Mouse (Mus musculus): ENCODE data around the gene Nfic.
A peak's percentile ranks its signal among the peaks of the same experiment; 100 is the strongest.

The Nfic gene

GRCm38 (mm10) chr10:81485479-81486018 lies 30.1 kb upstream of the Nfic start:
- no peak for DNase-seq (ENCODE audit: low read depth)

- DNase-seq (ENCODE audit: low read depth): no peak
These were observed 29.6 kb upstream of the Nfic start for GRCm38 (mm10) chr10:81485060-81485449.

GRCm38 (mm10) chr10:81484441-81485059 lies 29.1 kb upstream of the Nfic start:
- DNase-seq (ENCODE audit: low read depth): no peak

GRCm38 (mm10) chr10:81483983-81484382 lies 28.5 kb upstream of the Nfic start:
- DNase-seq (ENCODE audit: low read depth): no peak

GRCm38 (mm10) chr10:81482533-81482889 lies 27.1 kb upstream of the Nfic start, which contains the start of gene Celf5:
Gene Celf5 (minus strand): TSS chr10:81482709.
- DNase-seq (ENCODE audit: low read depth): no peak

- no peak for DNase-seq (ENCODE audit: low read depth)
These were observed 26.4 kb upstream of the Nfic start for GRCm38 (mm10) chr10:81481605-81482532.

GRCm38 (mm10) chr10:81474461-81474860 lies 19.0 kb upstream of the Nfic start:
- no peak for DNase-seq (ENCODE audit: low read depth)

GRCm38 (mm10) chr10:81473003-81473451 lies 17.6 kb upstream of the Nfic start:
- no peak for DNase-seq (ENCODE audit: low read depth)

GRCm38 (mm10) chr10:81472403-81473002 lies 17.1 kb upstream of the Nfic start:
- no peak for DNase-seq (ENCODE audit: low read depth)

GRCm38 (mm10) chr10:81470454-81470853 lies 15.0 kb upstream of the Nfic start:
- no peak for DNase-seq (ENCODE audit: low read depth)

- no peak for DNase-seq (ENCODE audit: low read depth)
These were observed 13.8 kb upstream of the Nfic start for GRCm38 (mm10) chr10:81469253-81469652.

GRCm38 (mm10) chr10:81467670-81468235 lies 12.3 kb upstream of the Nfic start:
- DNase-seq (ENCODE audit: low read depth): no peak

GRCm38 (mm10) chr10:81466881-81467280 lies 11.4 kb upstream of the Nfic start:
- no peak for DNase-seq (ENCODE audit: low read depth)

- no peak for DNase-seq (ENCODE audit: low read depth)
These were observed 10.6 kb upstream of the Nfic start for GRCm38 (mm10) chr10:81466066-81466465.

- no peak for DNase-seq (ENCODE audit: low read depth)
These were observed 9.8 kb upstream of the Nfic start for GRCm38 (mm10) chr10:81465265-81465645.

GRCm38 (mm10) chr10:81464405-81465264 lies 9.2 kb upstream of the Nfic start:
- peak; percentile 54 for DNase-seq (ENCODE audit: low read depth)

GRCm38 (mm10) chr10:81463531-81463930 lies 8.1 kb upstream of the Nfic start:
- no peak for DNase-seq (ENCODE audit: low read depth)

- no peak for DNase-seq (ENCODE audit: low read depth)
These were observed 7.5 kb upstream of the Nfic start for GRCm38 (mm10) chr10:81462917-81463316.

- no peak for DNase-seq (ENCODE audit: low read depth)
These were observed 7.0 kb upstream of the Nfic start for GRCm38 (mm10) chr10:81462415-81462804.

- no peak for DNase-seq (ENCODE audit: low read depth)
These were observed 6.4 kb upstream of the Nfic start for GRCm38 (mm10) chr10:81461673-81462414.

- no peak for DNase-seq (ENCODE audit: low read depth)
These were observed 5.5 kb upstream of the Nfic start for GRCm38 (mm10) chr10:81460951-81461350.
